Mouse (Mus musculus) C2C12 (cell line): ENCODE measurements around the gene Umad1. TPM values are rescaled to one million over a fixed set of nuclear protein-coding genes. Genes with fewer than 3 reads are reported as not detected.

Source experiments
- H3K27me3 ChIP-seq: one replicate; pipeline ENCODE4 v1.6.1; 2011; ENCODE audit not compliant: control insufficient read depth, insufficient read depth, insufficient read length
- H3K36me3 ChIP-seq: one replicate; pipeline ENCODE4 v1.6.1; 2011; ENCODE audit not compliant: control insufficient read depth, insufficient read depth
- H3K4me3 ChIP-seq: one replicate; pipeline ENCODE4 v1.5.1; 2011; ENCODE audit warnings: mild to moderate bottlenecking, control low read depth; ENCODE audit not compliant: poor library complexity, insufficient read depth, severe bottlenecking
- H3K79me2 ChIP-seq: one replicate; pipeline ENCODE4 v1.6.1; 2011; ENCODE audit not compliant: control insufficient read depth, insufficient read depth
- H3K79me3 ChIP-seq: one replicate; pipeline ENCODE4 v1.6.1; 2011; ENCODE audit warnings: low read depth, control low read depth
- H3ac ChIP-seq: one replicate; pipeline ENCODE3; 2011; ENCODE audit warnings: low read depth; ENCODE audit not compliant: control insufficient read depth, insufficient read length
- CEBPB ChIP-seq: IDR thresholded peaks from one replicate; pipeline ENCODE4 v1.6.1; 2011; ENCODE audit warnings: low read depth, mild to moderate bottlenecking, control low read depth, moderate library complexity
- CTCF ChIP-seq: IDR thresholded peaks from one replicate; pipeline ENCODE4 v1.5.1; 2011; ENCODE audit not compliant: control insufficient read depth, insufficient read depth, insufficient read length
- FOSL1 ChIP-seq: IDR thresholded peaks from one replicate; pipeline ENCODE4 v1.8.0; 2011; ENCODE audit warnings: mild to moderate bottlenecking, low read length; ENCODE audit not compliant: poor library complexity, insufficient read depth, severe bottlenecking
- MAX ChIP-seq: IDR thresholded peaks from one replicate; pipeline ENCODE4 v1.6.1; 2011; ENCODE audit warnings: mild to moderate bottlenecking, control low read depth
- MYOD1 ChIP-seq: IDR thresholded peaks from one replicate; pipeline ENCODE4 v1.6.1; 2011; ENCODE audit warnings: low read depth; ENCODE audit not compliant: control insufficient read depth, insufficient read length
- MYOG ChIP-seq: IDR thresholded peaks from one replicate; pipeline ENCODE4 v1.6.1; 2011; ENCODE audit not compliant: control insufficient read depth, insufficient read length; ENCODE audit errors: extremely low read depth
- USF1 ChIP-seq: IDR thresholded peaks from one replicate; pipeline ENCODE4 v1.6.1; 2011; ENCODE audit warnings: low read depth, mild to moderate bottlenecking, control low read depth, moderate library complexity
- polyA plus RNA-seq: library from polyadenylated mRNA; unstranded; fragments of >200 nt; fragmentation: generic; extraction: Trizol; gene quantifications from one replicate; pipeline ENCODE4 v1.2.1, GENCODE M21; 2012; ENCODE audit warnings: missing spikeins

The Umad1 gene
- polyA plus RNA-seq, 1 experiment = 4.5 TPM

- Histone ChIP-seq H3K27me3 (no peaks in the 10 kb centered on the region), H3K79me2 (no peaks in the 10 kb centered on the region), H3K79me3 (no peaks in the 10 kb centered on the region), H3K36me3 (no peaks in the 10 kb centered on the region), H3K4me3 (no peak overlapping the region), H3ac (no peak overlapping the region)
- TF ChIP-seq FOSL1 (no peak), MAX (no peak), USF1 (no peak), CEBPB (no peak), MYOD1 (no peak), CTCF (no peak), MYOG (no peak)
Measured at GRCm38 (mm10) chr6:8462447-8462846, 203.4 kb downstream of the Umad1 start.

- no peak for TF ChIP-seq MYOG
- TF ChIP-seq MAX = no peak
- TF ChIP-seq MYOD1 = no peak
- no peak for TF ChIP-seq CTCF
- TF ChIP-seq FOSL1 = no peak
- TF ChIP-seq USF1 = no peak
- TF ChIP-seq CEBPB = no peak
- Histone ChIP-seq H3K79me3 (no peaks in the 10 kb centered on the region), H3K27me3 (no peaks in the 10 kb centered on the region), H3K79me2 (no peaks in the 10 kb centered on the region), H3K36me3 (no peaks in the 10 kb centered on the region), H3ac (no peak overlapping the region), H3K4me3 (no peak overlapping the region)
Measured at GRCm38 (mm10) chr6:8465388-8465787, 206.3 kb downstream of the Umad1 start.

- no peaks in the 10 kb centered on the region for H3K79me2 ChIP-seq
- H3K36me3 ChIP-seq = no peaks in the 10 kb centered on the region
- TF ChIP-seq MYOD1 (no peak), CEBPB (no peak), USF1 (no peak), MYOG (no peak), FOSL1 (no peak), CTCF (no peak), MAX (no peak)
- no peak overlapping the region for H3K4me3 ChIP-seq
- H3ac ChIP-seq = no peak overlapping the region
- no peaks in the 10 kb centered on the region for H3K79me3 ChIP-seq
- H3K27me3 ChIP-seq = no peaks in the 10 kb centered on the region
Measured at GRCm38 (mm10) chr6:8465985-8466384, 206.9 kb downstream of the Umad1 start.

- no peaks in the 10 kb centered on the region for H3K79me2 ChIP-seq
- H3ac ChIP-seq = no peak overlapping the region
- H3K79me3 ChIP-seq = no peaks in the 10 kb centered on the region
- H3K36me3 ChIP-seq = no peaks in the 10 kb centered on the region
- H3K4me3 ChIP-seq = no peak overlapping the region
- no peak for TF ChIP-seq CTCF
- no peak for TF ChIP-seq FOSL1
- TF ChIP-seq MYOG = no peak
- TF ChIP-seq CEBPB = no peak
- TF ChIP-seq USF1 = no peak
- no peak for TF ChIP-seq MYOD1
- TF ChIP-seq MAX = no peak
- H3K27me3 ChIP-seq = no peaks in the 10 kb centered on the region
Measured at GRCm38 (mm10) chr6:8467667-8468337, 208.7 kb downstream of the Umad1 start.

- no peak for TF ChIP-seq FOSL1
- no peak for TF ChIP-seq CEBPB
- no peak for TF ChIP-seq USF1
- TF ChIP-seq MYOD1 = no peak
- TF ChIP-seq MYOG = no peak
- TF ChIP-seq MAX = no peak
- no peak for TF ChIP-seq CTCF
- H3K4me3 ChIP-seq = no peak overlapping the region
- no peaks in the 10 kb centered on the region for H3K36me3 ChIP-seq
- H3K27me3 ChIP-seq = no peaks in the 10 kb centered on the region
- H3ac ChIP-seq = no peak overlapping the region
- H3K79me3 ChIP-seq = no peaks in the 10 kb centered on the region
- no peaks in the 10 kb centered on the region for H3K79me2 ChIP-seq
Measured at GRCm38 (mm10) chr6:8469918-8470317, 210.8 kb downstream of the Umad1 start.

- Histone ChIP-seq H3K4me3 (no peak overlapping the region), H3K79me3 (no peaks in the 10 kb centered on the region), H3ac (no peak overlapping the region), H3K79me2 (no peaks in the 10 kb centered on the region), H3K36me3 (no peaks in the 10 kb centered on the region), H3K27me3 (no peaks in the 10 kb centered on the region)
- TF ChIP-seq CEBPB = no peak
- TF ChIP-seq MYOD1 = no peak
- TF ChIP-seq CTCF = no peak
- TF ChIP-seq FOSL1 = no peak
- TF ChIP-seq MAX = no peak
- no peak for TF ChIP-seq MYOG
- TF ChIP-seq USF1 = no peak
Measured at GRCm38 (mm10) chr6:8472125-8472524, 213.0 kb downstream of the Umad1 start.

- TF ChIP-seq FOSL1 = no peak
- TF ChIP-seq MYOG = no peak
- no peak for TF ChIP-seq CEBPB
- TF ChIP-seq MAX = no peak
- no peak for TF ChIP-seq MYOD1
- no peak for TF ChIP-seq USF1
- no peak for TF ChIP-seq CTCF
- H3K36me3 ChIP-seq = no peaks in the 10 kb centered on the region
Measured at GRCm38 (mm10) chr6:8472915-8473314, 213.8 kb downstream of the Umad1 start.

More at GRCm38 (mm10) chr6:8472915-8473314, 213.8 kb downstream of the Umad1 start:
- Histone ChIP-seq H3K79me3 (no peaks in the 10 kb centered on the region), H3K27me3 (no peaks in the 10 kb centered on the region), H3ac (no peak overlapping the region), H3K4me3 (no peak overlapping the region), H3K79me2 (no peaks in the 10 kb centered on the region)
